ENCODE assay signal across 1 mouse cellular context in the genomic region with DNA sequence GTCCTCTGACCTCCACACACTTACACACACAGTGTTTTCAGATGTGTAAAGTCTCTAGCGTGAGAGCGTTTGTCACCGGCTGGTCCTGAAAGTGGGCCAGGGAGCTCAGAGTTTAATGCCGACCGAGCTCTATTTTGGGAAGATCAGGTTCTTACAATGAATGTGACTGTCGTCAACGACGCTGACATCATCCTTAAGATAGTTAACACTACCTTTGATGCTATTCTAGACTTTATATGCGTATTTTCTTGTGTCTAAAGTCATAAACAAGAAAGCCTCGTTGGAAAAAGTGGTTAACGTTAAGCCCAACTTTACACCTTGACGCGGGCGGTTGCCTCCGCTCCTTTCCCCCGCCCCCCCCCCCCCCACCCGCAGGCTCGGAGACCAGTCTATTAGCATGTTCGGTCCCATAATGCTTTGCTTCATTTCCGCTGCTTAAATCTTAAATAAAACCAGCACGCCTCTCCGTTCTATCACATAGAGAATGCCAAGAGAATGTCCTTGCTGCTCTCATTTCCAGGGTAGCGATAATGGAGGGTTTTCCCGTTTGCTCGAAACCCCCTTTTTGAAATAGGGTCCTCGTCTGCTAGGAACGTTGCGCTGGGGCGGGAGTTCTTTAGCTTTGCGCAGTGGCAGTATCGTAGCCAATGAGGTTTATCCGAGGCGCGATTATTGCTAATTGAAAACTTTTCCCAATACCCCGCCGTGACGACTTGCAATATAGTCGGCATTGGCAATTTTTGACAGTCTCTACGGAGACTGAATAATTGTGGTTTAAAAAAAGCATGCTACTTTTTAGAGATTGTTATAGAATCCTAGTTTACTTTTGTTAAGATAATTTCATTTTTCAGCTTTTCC.
TF ChIP-seq lines count a peak whose summit lies in the region.

No protein-coding gene starts in this region.

TF ChIP-seq in C2C12, 6 proteins besides CTCF, POLR2A, EP300 and RAD21:
- TF ChIP-seq MYOG (IDR thresholded peaks at IDR 0.05; ENCODE audit: control insufficient read depth, extremely low read depth, insufficient read length) (no peak), CEBPB (IDR thresholded peaks at IDR 0.05; ENCODE audit: low read depth) (peak; percentile 83)
